Mouse (Mus musculus) forebrain, embryonic 11.5 days (tissue): ENCODE data around the gene B3gntl1. TPM values are rescaled to one million over a fixed set of nuclear protein-coding genes. Genes with fewer than 3 reads are reported as not detected.

Experiments used
- ATAC-seq: fragments of 200-750 bp; cut with Nextera tagmentation; replicated peaks from 2 replicates; pipeline ENCODE4 v1.8.0; 2017; ENCODE audit warnings: moderate TSS enrichment; ENCODE audit not compliant: low FRiP score
- DNase-seq: peaks from one replicate; pipeline ENCODE4 v3.0.0-alpha.2; 2017; ENCODE audit warnings: low spot score
- H3K27ac ChIP-seq: fragments of 300-500 bp; sonication (generic); 2 replicates; pipeline ENCODE4 v1.5.1; 2014; ENCODE audit warnings: low read depth, low read length
- H3K27me3 ChIP-seq: fragments of 300-500 bp; sonication (generic); 2 replicates; pipeline ENCODE4 v1.6.1; 2014; ENCODE audit warnings: mild to moderate bottlenecking, low read length, mixed read lengths; ENCODE audit not compliant: control insufficient read depth, insufficient read depth
- H3K36me3 ChIP-seq: fragments of 300-500 bp; sonication (generic); 2 replicates; pipeline ENCODE4 v1.6.1; 2014; ENCODE audit warnings: mild to moderate bottlenecking, low read length, moderate library complexity, mixed read lengths; ENCODE audit not compliant: control insufficient read depth, insufficient read depth
- H3K4me1 ChIP-seq: fragments of 300-500 bp; sonication (generic); replicated peaks from 2 replicates; pipeline ENCODE4 v1.6.1; 2014; ENCODE audit warnings: low read length, mixed read lengths; ENCODE audit not compliant: control insufficient read depth, insufficient read depth
- H3K4me2 ChIP-seq: fragments of 300-500 bp; sonication (generic); 2 replicates; pipeline ENCODE4 v1.6.1; 2014; ENCODE audit warnings: low read depth, mild to moderate bottlenecking, low read length, moderate library complexity, mixed read lengths; ENCODE audit not compliant: severe bottlenecking
- H3K4me3 ChIP-seq: fragments of 300-500 bp; sonication (generic); 2 replicates; pipeline ENCODE4 v1.5.1; 2014; ENCODE audit warnings: low read depth, low read length
- H3K9ac ChIP-seq: fragments of 300-500 bp; sonication (generic); 2 replicates; pipeline ENCODE4 v1.6.1; 2014; ENCODE audit warnings: low read length
- H3K9me3 ChIP-seq: fragments of 300-500 bp; sonication (generic); 2 replicates; pipeline ENCODE4 v1.6.1; 2016; ENCODE audit warnings: low read length, mixed read lengths; ENCODE audit not compliant: control insufficient read depth
- WGBS: fragments of 180-500 bp; shearing (Covaris S2); extraction: QIAGEN DNeasy Blood & Tissue Kit; methylation state at CpG from one replicate; pipeline ENCODE4 v1.1.7; 2014; 5-methylcytosine and 5-hydroxymethylcytosine counted together
- polyA plus RNA-seq: library from polyadenylated mRNA; unstranded; fragments of >200 nt; fragmentation: Nextera tagmentation; extraction: Ambion mirVana; gene quantifications from 2 replicates; pipeline ENCODE4 v1.2.1, GENCODE M21; 2014

The B3gntl1 gene
- polyA plus RNA-seq, 1 experiment from 2014 or later = 7.6 TPM

- Histone ChIP-seq H3K9me3 (no peaks in the 10 kb centered on the region), H3K36me3 (no peaks in the 10 kb centered on the region), H3K4me2 (no peak overlapping the region), H3K4me1 (no peaks in the 10 kb centered on the region), H3K27me3 (no peaks in the 10 kb centered on the region), H3K4me3 (no peak overlapping the region), H3K9ac (no peak overlapping the region), H3K27ac (no peak overlapping the region)
- 93% methylated on average over 5 of the region's 5 CpGs for WGBS
- DNase-seq = no peak
- no peak for ATAC-seq
Observed at GRCm38 (mm10) chr11:121627521-121627920, 45.4 kb downstream of the B3gntl1 start.

GRCm38 (mm10) chr11:121625007-121625406, 47.9 kb downstream of the B3gntl1 start:
- no peaks in the 10 kb centered on the region for H3K9me3 ChIP-seq
- H3K27me3 ChIP-seq = no peaks in the 10 kb centered on the region
- WGBS = 87% methylated on average over 4 of the region's 4 CpGs
- no peaks in the 10 kb centered on the region for H3K36me3 ChIP-seq
- no peak overlapping the region for H3K27ac ChIP-seq
- ATAC-seq = no peak
- no peak for DNase-seq
- no peak overlapping the region for H3K4me3 ChIP-seq
- no peak overlapping the region for H3K4me2 ChIP-seq
- H3K9ac ChIP-seq = no peak overlapping the region
- H3K4me1 ChIP-seq = no peaks in the 10 kb centered on the region

- Histone ChIP-seq H3K9me3 (no peaks in the 10 kb centered on the region), H3K27ac (no peak overlapping the region), H3K27me3 (no peaks in the 10 kb centered on the region), H3K9ac (no peak overlapping the region), H3K4me3 (no peak overlapping the region), H3K4me2 (no peak overlapping the region), H3K36me3 (peaks cover 4% of the 10 kb centered on the region; the same call in 1 of the 2 replicates), H3K4me1 (no peaks in the 10 kb centered on the region)
- WGBS = 100% methylated on average over 1 of the region's 1 CpGs
- DNase-seq (no peak), ATAC-seq (no peak)
Observed at GRCm38 (mm10) chr11:121617371-121617770, 55.6 kb downstream of the B3gntl1 start.

- no peaks in the 10 kb centered on the region for H3K4me1 ChIP-seq
- H3K27me3 ChIP-seq = no peaks in the 10 kb centered on the region
- H3K36me3 ChIP-seq = peaks cover 4% of the 10 kb centered on the region; the same call in 1 of the 2 replicates
- H3K4me2 ChIP-seq = no peak overlapping the region
- no peak for DNase-seq
- ATAC-seq = no peak
- H3K4me3 ChIP-seq = no peak overlapping the region
- H3K27ac ChIP-seq = no peak overlapping the region
- H3K9me3 ChIP-seq = no peaks in the 10 kb centered on the region
- no peak overlapping the region for H3K9ac ChIP-seq
Observed at GRCm38 (mm10) chr11:121616501-121616900, 56.5 kb downstream of the B3gntl1 start.

- WGBS = 85% methylated on average over 3 of the region's 3 CpGs
- no peaks in the 10 kb centered on the region for H3K9me3 ChIP-seq
- H3K36me3 ChIP-seq = peaks cover 4% of the 10 kb centered on the region; the same call in 1 of the 2 replicates
- no peaks in the 10 kb centered on the region for H3K4me1 ChIP-seq
- ATAC-seq = no peak
- H3K27ac ChIP-seq = no peak overlapping the region
- no peak overlapping the region for H3K4me3 ChIP-seq
- H3K9ac ChIP-seq = no peak overlapping the region
- no peak overlapping the region for H3K4me2 ChIP-seq
- no peaks in the 10 kb centered on the region for H3K27me3 ChIP-seq
- DNase-seq = no peak
Observed at GRCm38 (mm10) chr11:121615961-121616485, 56.9 kb downstream of the B3gntl1 start.

- no peaks in the 10 kb centered on the region for H3K9me3 ChIP-seq
- H3K4me2 ChIP-seq = no peak overlapping the region
- ATAC-seq (no peak), DNase-seq (no peak)
- no peak overlapping the region for H3K9ac ChIP-seq
- H3K27ac ChIP-seq = no peak overlapping the region
- H3K27me3 ChIP-seq = no peaks in the 10 kb centered on the region
- H3K4me3 ChIP-seq = no peak overlapping the region
- H3K4me1 ChIP-seq = no peaks in the 10 kb centered on the region
- H3K36me3 ChIP-seq = peaks cover 4% of the 10 kb centered on the region; the same call in 1 of the 2 replicates
Observed at GRCm38 (mm10) chr11:121610976-121611375, 62.0 kb downstream of the B3gntl1 start.

- H3K27ac ChIP-seq = no peak overlapping the region
- H3K9ac ChIP-seq = no peak overlapping the region
- H3K27me3 ChIP-seq = no peaks in the 10 kb centered on the region
- H3K9me3 ChIP-seq = no peaks in the 10 kb centered on the region
- H3K4me2 ChIP-seq = no peak overlapping the region
- 95% methylated on average over 6 of the region's 6 CpGs for WGBS
- DNase-seq (peak; percentile 32), ATAC-seq (no peak)
- H3K4me3 ChIP-seq = no peak overlapping the region
- peaks cover 4% of the 10 kb centered on the region; the same call in 1 of the 2 replicates for H3K36me3 ChIP-seq
- H3K4me1 ChIP-seq = no peaks in the 10 kb centered on the region
Observed at GRCm38 (mm10) chr11:121605604-121606003, 67.3 kb downstream of the B3gntl1 start.

- Histone ChIP-seq H3K27ac (no peak overlapping the region), H3K4me3 (no peak overlapping the region), H3K36me3 (peaks cover 4% of the 10 kb centered on the region; the same call in 1 of the 2 replicates), H3K4me2 (no peak overlapping the region), H3K9ac (no peak overlapping the region), H3K9me3 (no peaks in the 10 kb centered on the region), H3K27me3 (no peaks in the 10 kb centered on the region), H3K4me1 (no peaks in the 10 kb centered on the region)
- WGBS = 78% methylated on average over 3 of the region's 3 CpGs
- DNase-seq = no peak
- ATAC-seq = no peak
Observed at GRCm38 (mm10) chr11:121601422-121601821, 71.5 kb downstream of the B3gntl1 start.

- Histone ChIP-seq H3K36me3 (no peaks in the 10 kb centered on the region; the same call in 1 of the 2 replicates), H3K27me3 (no peaks in the 10 kb centered on the region), H3K9me3 (no peaks in the 10 kb centered on the region), H3K27ac (no peak overlapping the region), H3K4me2 (no peak overlapping the region), H3K9ac (no peak overlapping the region), H3K4me1 (no peaks in the 10 kb centered on the region), H3K4me3 (no peak overlapping the region)
- DNase-seq (peak; percentile 30), ATAC-seq (no peak)
- 87% methylated on average over 6 of the region's 6 CpGs for WGBS
Observed at GRCm38 (mm10) chr11:121597254-121597653, 75.7 kb downstream of the B3gntl1 start.
